Comparison of ENCODE assay signal across 8 mouse cellular contexts in genomic region chr4:133407114-133407787, GRCm38 (mm10). TPM values are rescaled to one million over a fixed set of nuclear protein-coding genes. Genes with fewer than 3 reads are reported as not detected.
DNase-seq lines count a peak whose midpoint lies in the region; ATAC-seq and TF ChIP-seq lines count a peak whose summit lies in the region.

No protein-coding gene starts in this region.

- H3K4me1 ChIP-seq in kidney, postnatal 0 days (replicated peaks; ENCODE audit: insufficient read depth, low read length), result peaks cover 14% of the 10 kb centered on the region
- H3K4me1 ChIP-seq in stomach, embryonic 15.5 days, result peaks cover 26% of the 10 kb centered on the region

- peak overlapping the region; percentile 36; the same call in 1 of the 2 replicates for H3K27ac ChIP-seq in kidney, postnatal 0 days
- peak overlapping the region; percentile 70 for H3K27ac ChIP-seq in stomach, embryonic 15.5 days

- 54% methylated on average over 6 of the region's 6 CpGs for WGBS in kidney, postnatal 0 days
- WGBS in stomach, embryonic 15.5 days, result 47% methylated on average over 6 of the region's 6 CpGs

- no peak for ATAC-seq in kidney, postnatal 0 days (replicated peaks; ENCODE audit: low FRiP score, low read depth)
- peak; percentile 47; the same call in 1 of the 2 replicates for ATAC-seq in stomach, embryonic 15.5 days (ENCODE audit: insufficient read depth, low FRiP score, low read depth)

- no peak overlapping the region for H3K9ac ChIP-seq in kidney, postnatal 0 days (ENCODE audit: low read depth, low read length)
- no peak overlapping the region for H3K9ac ChIP-seq in stomach, embryonic 15.5 days

- DNase-seq in adrenal gland, adult (ENCODE audit: inconsistent age in 2 of 2, low spot score in 1 of 2), result peak; percentile 85 to 88
- no peak for DNase-seq in adrenal gland, adult 18-20 months (ENCODE audit: low spot score in 2 of 2)
- peak; percentile 54 for DNase-seq in testis, postnatal 14 days (ENCODE audit: low spot score)
- DNase-seq in testis, postnatal 10 days (ENCODE audit: low spot score), result no peak
- no peak for DNase-seq in kidney, postnatal 0 days (ENCODE audit: low spot score)
- no peak for DNase-seq in natural killer cell, adult 2 months (ENCODE audit: low spot score in 2 of 2)
- DNase-seq in left cerebral cortex, adult 8-10 months (ENCODE audit: low spot score in 2 of 2), result no peak

- H3K9me3 ChIP-seq in kidney, postnatal 0 days (replicated peaks; ENCODE audit: low read length), result no peaks in the 10 kb centered on the region
- no peaks in the 10 kb centered on the region for H3K9me3 ChIP-seq in stomach, embryonic 15.5 days

- no peak overlapping the region for H3K4me3 ChIP-seq in kidney, postnatal 0 days (replicated peaks; ENCODE audit: low read depth, low read length)
- H3K4me3 ChIP-seq in stomach, embryonic 15.5 days (replicated peaks), result no peak overlapping the region

- no peak overlapping the region for H3K4me2 ChIP-seq in kidney, postnatal 0 days (ENCODE audit: low read length)
- 0 out of 2 replicates have a peak overlapping the region, but pooled peaks have one; percentile 1 for H3K4me2 ChIP-seq in stomach, embryonic 15.5 days

- no peaks in the 10 kb centered on the region for H3K27me3 ChIP-seq in kidney, postnatal 0 days (ENCODE audit: insufficient read depth, low read length)
- no peaks in the 10 kb centered on the region for H3K27me3 ChIP-seq in stomach, embryonic 15.5 days (replicated peaks)

- TF ChIP-seq CTCF in kidney, postnatal 0 days (IDR thresholded peaks at IDR 0.05; ENCODE audit: low read depth), result peak; percentile 23; the same call in 1 of the 2 replicates

- 0 out of 2 replicates have a peak, but pooled peaks cover 9% of the 10 kb centered on the region for H3K36me3 ChIP-seq in kidney, postnatal 0 days (ENCODE audit: insufficient read depth, low read length)
- H3K36me3 ChIP-seq in stomach, embryonic 15.5 days, result no peaks in the 10 kb centered on the region

RNA-seq across cellular contexts. Expression of gene Slc9a1, which starts 37.7 kb away (rescaled TPM):
- total RNA-seq in adrenal gland, adult 18-20 months (2021), result 10 to 100 TPM; 44.5 to 55.0 TPM
- polyA plus RNA-seq in kidney, postnatal 0 days (2015; fragmentation: Nextera tagmentation; extraction: Ambion mirVana), result 5.7 and 7.1 TPM in 2 replicates
- 8.8 and 9.3 TPM in 2 replicates for polyA plus RNA-seq in stomach, embryonic 15.5 days (2015; fragmentation: Nextera tagmentation; extraction: Ambion mirVana)
- total RNA-seq in left cerebral cortex, adult 8-10 months (2022), result 10 to 100 TPM; 52.8 to 59.1 (median 55.7) TPM

RNA-seq across cellular contexts. Expression of gene Wdtc1, which starts 54.0 kb away (rescaled TPM):
- 10 to 100 TPM; 57.6 to 63.6 TPM for total RNA-seq in adrenal gland, adult 18-20 months (2021)
- polyA plus RNA-seq in kidney, postnatal 0 days (2015; fragmentation: Nextera tagmentation; extraction: Ambion mirVana), result 9.9 and 11.2 TPM in 2 replicates
- 18.6 and 24.2 TPM in 2 replicates for polyA plus RNA-seq in stomach, embryonic 15.5 days (2015; fragmentation: Nextera tagmentation; extraction: Ambion mirVana)
- 10 to 100 TPM; 53.6 to 58.0 (median 54.3) TPM for total RNA-seq in left cerebral cortex, adult 8-10 months (2022)

Comparison
In these comparisons a context has a peak if more than half of its experiments do, and no peak if none do; other contexts are left out.
1. DNase-seq: peak in adrenal gland, adult (2 of 2) and testis, postnatal 14 days (single experiment); none in adrenal gland, adult 18-20 months (0 of 2), testis, postnatal 10 days (single experiment), kidney, postnatal 0 days (single experiment), natural killer cell, adult 2 months (0 of 2) and left cerebral cortex, adult 8-10 months (0 of 2).